Mouse (Mus musculus) myocyte (in vitro differentiated cells): ENCODE data around the gene Mical2.

Experiments
- POLR2A ChIP-seq: IDR thresholded peaks from one replicate; pipeline ENCODE4 v1.6.1; 2011; ENCODE audit warnings: low read depth, mild to moderate bottlenecking, control low read depth, moderate library complexity; ENCODE audit not compliant: insufficient read length
- POLR2AphosphoS2 ChIP-seq: IDR thresholded peaks from one replicate; pipeline ENCODE4 v1.6.1; 2011; ENCODE audit warnings: low read depth, control low read depth; ENCODE audit not compliant: insufficient read length

DNA sequence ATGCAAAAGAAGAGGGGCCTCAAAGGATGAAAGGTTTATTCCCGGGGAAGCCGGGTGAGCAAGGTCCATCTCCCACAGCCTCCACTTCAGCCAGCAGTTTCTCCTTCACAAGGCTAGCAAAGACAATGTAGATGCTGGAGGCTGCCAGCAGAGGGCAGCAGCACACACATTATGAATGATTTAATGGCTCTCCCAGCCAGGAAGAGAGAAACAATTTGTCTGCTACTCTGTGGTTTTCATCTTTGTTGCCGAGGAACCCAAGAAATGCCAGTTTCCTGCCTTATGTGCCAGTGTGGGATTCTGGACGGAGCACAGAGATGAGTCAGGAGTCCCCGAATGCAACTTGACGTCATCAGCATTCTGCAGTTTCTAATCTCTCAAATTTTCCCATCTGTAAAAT, 174.5 kb downstream of the Mical2 start:
- TF ChIP-seq POLR2A (no peak), POLR2AphosphoS2 (no peak)
